Comparison of ENCODE assay signal across 11 mouse cellular contexts in genomic region chr9:40687053-40687452, GRCm38 (mm10). TPM values are rescaled to one million over a fixed set of nuclear protein-coding genes. Genes with fewer than 3 reads are reported as not detected.
DNase-seq lines count a peak whose midpoint lies in the region; ATAC-seq and TF ChIP-seq lines count a peak whose summit lies in the region.
"Had no signal": no experiment of that assay in that cellular context is flagged by ENCODE, and none has a peak within 500 bp of the region (broad histone marks: within the 10 kb centered on the region; RNA-seq: fewer than 3 reads in every experiment).

No protein-coding gene starts in this region.

- no peak for DNase-seq in heart, postnatal 0 days (ENCODE audit: low spot score)
- DNase-seq in heart, postnatal 14 days: no peak
- no peak for DNase-seq in midbrain, postnatal 0 days (ENCODE audit: low spot score)
- DNase-seq in retina, postnatal 1 day: no peak
- DNase-seq in embryo, embryonic 9.5 days (ENCODE audit: extremely low spot score): no peak
- no peak for DNase-seq in adrenal gland, adult 8-10 months

- no peak for TF ChIP-seq EP300 in heart, postnatal 0 days (IDR thresholded peaks at IDR 0.05; ENCODE audit: low read depth)

- intact Hi-C loops in heart, postnatal 14 days (cut with DNase I): no loop called here

- peaks cover 35% of the 10 kb centered on the region for H3K27me3 ChIP-seq in heart, postnatal 0 days (ENCODE audit: control insufficient read depth, insufficient read depth, low read length)
- H3K27me3 ChIP-seq in embryonic facial prominence, embryonic 13.5 days: no peaks in the 10 kb centered on the region; the same call in 1 of the 2 replicates
- no peaks in the 10 kb centered on the region for H3K27me3 ChIP-seq in hindbrain, embryonic 15.5 days
- no peaks in the 10 kb centered on the region for H3K27me3 ChIP-seq in midbrain, postnatal 0 days (ENCODE audit: insufficient read depth, low read length)

- H3K9ac ChIP-seq in heart, postnatal 0 days (replicated peaks; ENCODE audit: low read depth, low read length): no peak overlapping the region
- H3K9ac ChIP-seq in embryonic facial prominence, embryonic 13.5 days: peak overlapping the region; percentile 97
- peak overlapping the region; percentile 89 for H3K9ac ChIP-seq in hindbrain, embryonic 15.5 days
- H3K9ac ChIP-seq in midbrain, postnatal 0 days (replicated peaks; ENCODE audit: low read length, poor library complexity, severe bottlenecking): peak overlapping the region; percentile 69
- H3K9ac ChIP-seq: liver, embryonic 15.5 days had no signal

- no peak for ATAC-seq in heart, postnatal 0 days (ENCODE audit: insufficient read depth, low read depth)
- no peak for ATAC-seq in embryonic facial prominence, embryonic 13.5 days (ENCODE audit: insufficient number of reproducible peaks, insufficient read depth, low FRiP score, low TSS enrichment, low read depth)
- ATAC-seq in hindbrain, embryonic 15.5 days (ENCODE audit: low FRiP score, low read depth): peak; percentile 16; the same call in 1 of the 2 replicates
- 0 out of 2 replicates have a peak, but pooled peaks have one; percentile 26 for ATAC-seq in midbrain, postnatal 0 days (ENCODE audit: low FRiP score)

- no peaks in the 10 kb centered on the region for H3K9me3 ChIP-seq in heart, postnatal 0 days (replicated peaks; ENCODE audit: control insufficient read depth, low read length)
- H3K9me3 ChIP-seq in embryonic facial prominence, embryonic 13.5 days: no peaks in the 10 kb centered on the region
- H3K9me3 ChIP-seq in hindbrain, embryonic 15.5 days: no peaks in the 10 kb centered on the region
- H3K9me3 ChIP-seq in midbrain, postnatal 0 days (ENCODE audit: low read length): no peaks in the 10 kb centered on the region
- H3K9me3 ChIP-seq: liver, embryonic 15.5 days had no signal

- no peak for TF ChIP-seq CTCF in heart, postnatal 0 days (IDR thresholded peaks at IDR 0.05; ENCODE audit: low read depth)
- no peak for TF ChIP-seq CTCF in midbrain, postnatal 0 days (IDR thresholded peaks at IDR 0.05)

- peaks cover 7% of the 10 kb centered on the region; the same call in 1 of the 2 replicates for H3K4me1 ChIP-seq in heart, postnatal 0 days (ENCODE audit: control insufficient read depth, insufficient read depth)
- H3K4me1 ChIP-seq in embryonic facial prominence, embryonic 13.5 days: peaks cover 57% of the 10 kb centered on the region
- peaks cover 37% of the 10 kb centered on the region for H3K4me1 ChIP-seq in hindbrain, embryonic 15.5 days (replicated peaks)
- H3K4me1 ChIP-seq in midbrain, postnatal 0 days (ENCODE audit: insufficient read depth, low read length): peaks cover 10% of the 10 kb centered on the region; the same call in 1 of the 2 replicates
- H3K4me1 ChIP-seq: liver, embryonic 15.5 days had no signal

- H3K36me3 ChIP-seq in heart, postnatal 0 days (replicated peaks; ENCODE audit: control insufficient read depth, insufficient read depth, low read length): no peaks in the 10 kb centered on the region
- H3K36me3 ChIP-seq in embryonic facial prominence, embryonic 13.5 days: no peaks in the 10 kb centered on the region
- H3K36me3 ChIP-seq in hindbrain, embryonic 15.5 days: no peaks in the 10 kb centered on the region
- no peaks in the 10 kb centered on the region for H3K36me3 ChIP-seq in midbrain, postnatal 0 days (ENCODE audit: insufficient read depth, low read length)
- H3K36me3 ChIP-seq: liver, embryonic 15.5 days had no signal

- H3K27ac ChIP-seq in heart, postnatal 0 days (ENCODE audit: low read depth): no peak overlapping the region
- H3K27ac ChIP-seq in embryonic facial prominence, embryonic 13.5 days: peak overlapping the region; percentile 100
- peak overlapping the region; percentile 95 for H3K27ac ChIP-seq in hindbrain, embryonic 15.5 days (replicated peaks)
- peak overlapping the region; percentile 77 for H3K27ac ChIP-seq in midbrain, postnatal 0 days (ENCODE audit: low read depth, low read length)
- H3K27ac ChIP-seq: liver, embryonic 15.5 days had no signal

- 74% methylated on average over 5 of the region's 5 CpGs for WGBS in heart, postnatal 0 days
- WGBS in embryonic facial prominence, embryonic 13.5 days: 25% methylated on average over 5 of the region's 5 CpGs
- WGBS in hindbrain, embryonic 15.5 days: 31% methylated on average over 5 of the region's 5 CpGs
- whole genome bisulfite sequencing in midbrain, postnatal 0 days: 46% methylated on average over 5 of the region's 5 CpGs

- peak overlapping the region; percentile 66 for H3K4me3 ChIP-seq in heart, postnatal 0 days (ENCODE audit: low read depth, low read length)
- H3K4me3 ChIP-seq in embryonic facial prominence, embryonic 13.5 days: peak overlapping the region; percentile 80
- peak overlapping the region; percentile 89 for H3K4me3 ChIP-seq in hindbrain, embryonic 15.5 days
- peak overlapping the region; percentile 74 for H3K4me3 ChIP-seq in midbrain, postnatal 0 days (ENCODE audit: low read depth, low read length)

- H3K4me2 ChIP-seq in heart, postnatal 0 days (ENCODE audit: low read depth, low read length): peak overlapping the region; percentile 96
- H3K4me2 ChIP-seq in embryonic facial prominence, embryonic 13.5 days: peak overlapping the region; percentile 90
- H3K4me2 ChIP-seq in hindbrain, embryonic 15.5 days: peak overlapping the region; percentile 92
- H3K4me2 ChIP-seq in midbrain, postnatal 0 days (ENCODE audit: low read depth, low read length, poor library complexity, severe bottlenecking): peak overlapping the region; percentile 89

RNA-seq across cellular contexts. Expression of gene Clmp, which starts 1.3 kb away (rescaled TPM):
- 2.5 and 3.4 TPM in 2 replicates for total RNA-seq in heart, postnatal 0 days (2014; rRNA removed; ENCODE audit: low replicate concordance)
- polyA plus RNA-seq in heart, postnatal 0 days (2015; fragmentation: Nextera tagmentation; extraction: Ambion mirVana): 4.7 TPM in 2 replicates
- total RNA-seq in heart, postnatal 14 days (2021): 1 to 10 TPM; 4.2 to 6.0 TPM
- 55.9 and 56.5 TPM in 2 replicates for polyA plus RNA-seq in embryonic facial prominence, embryonic 13.5 days (2015; fragmentation: Nextera tagmentation; extraction: Ambion mirVana)
- polyA plus RNA-seq in hindbrain, embryonic 15.5 days (2015; fragmentation: Nextera tagmentation; extraction: Ambion mirVana): 48.4 and 51.1 TPM in 2 replicates
- total RNA-seq in midbrain, postnatal 0 days (2014; rRNA removed): 57.0 and 74.1 TPM in 2 replicates
- polyA plus RNA-seq in midbrain, postnatal 0 days (2015; fragmentation: Nextera tagmentation; extraction: Ambion mirVana): 47.5 and 48.8 TPM in 2 replicates
- 10 to 100 TPM in 1 of 4 experiments, 1 to 10 TPM in 3; 3.5 to 10.5 (median 5.9) TPM for total RNA-seq in adrenal gland, adult 8-10 months (2022)
- total RNA-seq: MEL had no signal

RNA-seq across cellular contexts. Expression of gene Gm21915, which starts 16.6 kb away (rescaled TPM):
- not detected in 2 replicates for total RNA-seq in heart, postnatal 0 days (2014; rRNA removed; ENCODE audit: low replicate concordance)
- not detected in 2 replicates for polyA plus RNA-seq in heart, postnatal 0 days (2015; fragmentation: Nextera tagmentation; extraction: Ambion mirVana)
- not detected for total RNA-seq in heart, postnatal 14 days (2021)
- polyA plus RNA-seq in embryonic facial prominence, embryonic 13.5 days (2015; fragmentation: Nextera tagmentation; extraction: Ambion mirVana): not detected in 2 replicates
- polyA plus RNA-seq in hindbrain, embryonic 15.5 days (2015; fragmentation: Nextera tagmentation; extraction: Ambion mirVana): not detected in 2 replicates
- not detected in 2 replicates for total RNA-seq in midbrain, postnatal 0 days (2014; rRNA removed)
- polyA plus RNA-seq in midbrain, postnatal 0 days (2015; fragmentation: Nextera tagmentation; extraction: Ambion mirVana): not detected in 2 replicates
- not detected for total RNA-seq in adrenal gland, adult 8-10 months (2022)
- total RNA-seq: MEL had no signal
- polyA plus RNA-seq: gonadal fat pad, adult 2 months; liver, embryonic 15.5 days had no signal

Comparison
In these comparisons a context has a peak if more than half of its experiments do, and no peak if none do; other contexts are left out.
1. ATAC-seq: peak in hindbrain, embryonic 15.5 days (single experiment) and midbrain, postnatal 0 days (single experiment); none in heart, postnatal 0 days (single experiment) and embryonic facial prominence, embryonic 13.5 days (single experiment).
2. Peak in every context shown above with its lines, with median percentiles within 50 percentile points of each other: H3K4me2 ChIP-seq and H3K4me3 ChIP-seq.